Mouse (Mus musculus): ENCODE results near the gene Tapbpl.

GRCm38 (mm10) chr6:125260006-125260555, 28.4 kb upstream of the Tapbpl start:
- TF ChIP-seq ZNF384 (IDR thresholded peaks at IDR 0.05; ENCODE audit: low read depth, low read length): no peak
- no peak for TF ChIP-seq MAFK (IDR thresholded peaks at IDR 0.05; ENCODE audit: insufficient read depth, low read depth, low read length)
- no peak for TF ChIP-seq ZC3H11A (IDR thresholded peaks at IDR 0.05; ENCODE audit: borderline replicate concordance, low read depth, low read length)
- no peak for TF ChIP-seq CHD2 (IDR thresholded peaks at IDR 0.05; ENCODE audit: low read depth, low read length)
